Mouse (Mus musculus): ENCODE results near the gene Pck1. TPM values are rescaled to one million over a fixed set of nuclear protein-coding genes. Genes with fewer than 3 reads are reported as not detected.

The Pck1 gene
- polyA plus RNA-seq, 1 experiment from 2014 or later = 0.13 TPM

Other genes with a start within 250 kb of the Pck1 start
- gene Bmp7, start 212.7 kb upstream of the Pck1 start, polyA plus RNA-seq (2014; fragmentation: Nextera tagmentation; extraction: Ambion mirVana) = 25.6 and 26.6 TPM in 2 replicates
- 1.8 and 3.1 TPM in 2 replicates for gene Spo11, start 175.3 kb upstream of the Pck1 start, polyA plus RNA-seq (2014; fragmentation: Nextera tagmentation; extraction: Ambion mirVana)
- 110 and 120 TPM in 2 replicates for gene Rae1, start 152.9 kb upstream of the Pck1 start, polyA plus RNA-seq (2014; fragmentation: Nextera tagmentation; extraction: Ambion mirVana)
- gene Rbm38, start 132.6 kb upstream of the Pck1 start, polyA plus RNA-seq (2014; fragmentation: Nextera tagmentation; extraction: Ambion mirVana) = 40.4 and 48.1 TPM in 2 replicates
- 0.06 TPM in 1 of 2 replicates, not detected in the other for gene Ctcfl, start 33.5 kb upstream of the Pck1 start, polyA plus RNA-seq (2014; fragmentation: Nextera tagmentation; extraction: Ambion mirVana)
- gene Zbp1, start 65.9 kb downstream of the Pck1 start, polyA plus RNA-seq (2014; fragmentation: Nextera tagmentation; extraction: Ambion mirVana) = 0.54 and 1.4 TPM in 2 replicates
- 10.1 and 11.0 TPM in 2 replicates for gene Pmepa1, start 123.5 kb downstream of the Pck1 start, polyA plus RNA-seq (2014; fragmentation: Nextera tagmentation; extraction: Ambion mirVana)